In genomic region chr2:110202716-110203497, GRCm38 (mm10) we compare ENCODE assay signal across 23 mouse cellular contexts.
DNase-seq lines count a peak whose midpoint lies in the region; ATAC-seq lines count a peak whose summit lies in the region.
"Had no signal": no experiment of that assay in that cellular context is flagged by ENCODE, and none has a peak within 500 bp of the region (broad histone marks: within the 10 kb centered on the region; RNA-seq: fewer than 3 reads in every experiment).

No protein-coding gene starts in this region.

- H3K27me3 ChIP-seq in heart, embryonic 12.5 days (replicated peaks), result no peaks in the 10 kb centered on the region
- H3K27me3 ChIP-seq in liver, embryonic 11.5 days (replicated peaks; ENCODE audit: control insufficient read depth, insufficient read depth, low read length), result no peaks in the 10 kb centered on the region
- H3K27me3 ChIP-seq in stomach, embryonic 16.5 days (ENCODE audit: control insufficient read depth, insufficient read depth, low read length), result no peaks in the 10 kb centered on the region
- H3K27me3 ChIP-seq in kidney, embryonic 16.5 days (ENCODE audit: insufficient read depth, low read length), result no peaks in the 10 kb centered on the region
- H3K27me3 ChIP-seq: heart, embryonic 13.5 days; kidney, embryonic 15.5 days; neural tube, embryonic 13.5 days had no signal

- no peak overlapping the region for H3K4me3 ChIP-seq in heart, embryonic 12.5 days
- H3K4me3 ChIP-seq in liver, embryonic 11.5 days (ENCODE audit: low read depth, low read length), result no peak overlapping the region
- H3K4me3 ChIP-seq in stomach, embryonic 16.5 days (replicated peaks; ENCODE audit: low read length), result no peak overlapping the region
- no peak overlapping the region for H3K4me3 ChIP-seq in kidney, embryonic 16.5 days (ENCODE audit: low read length)
- H3K4me3 ChIP-seq: erythroblast, embryonic 14.5 days; gastrocnemius, adult 2 months; heart, embryonic 13.5 days; kidney, embryonic 15.5 days; layer of hippocampus, adult 2 months; midbrain, embryonic 10.5 days; neural tube, embryonic 13.5 days had no signal

- intact Hi-C loops in heart, postnatal 10 days (cut with DNase I), result no loop called here

- H3K36me3 ChIP-seq in heart, embryonic 12.5 days, result no peaks in the 10 kb centered on the region
- H3K36me3 ChIP-seq in liver, embryonic 11.5 days (ENCODE audit: control insufficient read depth, insufficient read depth, low read length), result no peaks in the 10 kb centered on the region
- H3K36me3 ChIP-seq in stomach, embryonic 16.5 days (ENCODE audit: control insufficient read depth, insufficient read depth, low read length), result no peaks in the 10 kb centered on the region
- no peaks in the 10 kb centered on the region for H3K36me3 ChIP-seq in kidney, embryonic 16.5 days (ENCODE audit: insufficient read depth, low read length)
- H3K36me3 ChIP-seq: heart, embryonic 13.5 days; kidney, embryonic 15.5 days; midbrain, embryonic 10.5 days; neural tube, embryonic 13.5 days had no signal

- ATAC-seq in heart, embryonic 12.5 days (ENCODE audit: insufficient number of reproducible peaks, low FRiP score), result peak; percentile 81
- peak; percentile 89 for ATAC-seq in liver, embryonic 11.5 days (replicated peaks; ENCODE audit: low FRiP score)
- peak; percentile 72; the same call in 1 of the 2 replicates for ATAC-seq in stomach, embryonic 16.5 days (ENCODE audit: insufficient read depth, low FRiP score)
- no peak for ATAC-seq in granulocyte monocyte progenitor cell, adult 5-6 weeks (replicated peaks; ENCODE audit: poor library complexity, severe bottlenecking)
- no peak for ATAC-seq in kidney, embryonic 16.5 days (ENCODE audit: low FRiP score, low TSS enrichment)
- ATAC-seq: forebrain, embryonic 16.5 days had no signal

- peaks cover 15% of the 10 kb centered on the region for H3K4me1 ChIP-seq in heart, embryonic 12.5 days (replicated peaks)
- H3K4me1 ChIP-seq in liver, embryonic 11.5 days (replicated peaks; ENCODE audit: control insufficient read depth, insufficient read depth, low read length), result peaks cover 10% of the 10 kb centered on the region
- H3K4me1 ChIP-seq in stomach, embryonic 16.5 days (ENCODE audit: control insufficient read depth, insufficient read depth, low read length), result 0 out of 2 replicates have a peak, but pooled peaks cover 3% of the 10 kb centered on the region
- peaks cover 8% of the 10 kb centered on the region for H3K4me1 ChIP-seq in kidney, embryonic 16.5 days (ENCODE audit: insufficient read depth, low read length)

- H3K27ac ChIP-seq in heart, embryonic 12.5 days (ENCODE audit: poor library complexity, severe bottlenecking), result no peak overlapping the region
- no peak overlapping the region for H3K27ac ChIP-seq in liver, embryonic 11.5 days (ENCODE audit: low read depth, low read length)
- 0 out of 2 replicates have a peak overlapping the region, but pooled peaks have one; percentile 29 for H3K27ac ChIP-seq in stomach, embryonic 16.5 days (ENCODE audit: low read length)
- H3K27ac ChIP-seq in kidney, embryonic 16.5 days (ENCODE audit: low read length), result no peak overlapping the region
- H3K27ac ChIP-seq: gastrocnemius, adult 2 months; heart, embryonic 13.5 days; kidney, embryonic 15.5 days; layer of hippocampus, adult 2 months; midbrain, embryonic 10.5 days; neural tube, embryonic 13.5 days had no signal

- H3K4me2 ChIP-seq in heart, embryonic 12.5 days, result no peak overlapping the region
- peak overlapping the region; percentile 35 for H3K4me2 ChIP-seq in liver, embryonic 11.5 days
- H3K4me2 ChIP-seq in stomach, embryonic 16.5 days (ENCODE audit: low read depth, low read length), result no peak overlapping the region
- no peak overlapping the region for H3K4me2 ChIP-seq in kidney, embryonic 16.5 days (replicated peaks; ENCODE audit: low read depth, low read length)
- H3K4me2 ChIP-seq: heart, embryonic 13.5 days; kidney, embryonic 15.5 days; neural tube, embryonic 13.5 days had no signal

- no peak overlapping the region for H3K9ac ChIP-seq in heart, embryonic 12.5 days
- H3K9ac ChIP-seq in liver, embryonic 11.5 days (ENCODE audit: low read depth, low read length), result no peak overlapping the region
- no peak overlapping the region; the same call in 1 of the 2 replicates for H3K9ac ChIP-seq in stomach, embryonic 16.5 days (ENCODE audit: low read length)
- no peak overlapping the region for H3K9ac ChIP-seq in kidney, embryonic 16.5 days (replicated peaks; ENCODE audit: low read length)
- H3K9ac ChIP-seq: heart, embryonic 13.5 days; kidney, embryonic 15.5 days; neural tube, embryonic 13.5 days had no signal

- 64% methylated on average over 13 of the region's 13 CpGs for WGBS in heart, embryonic 12.5 days
- 58% methylated on average over 13 of the region's 13 CpGs for WGBS in liver, embryonic 11.5 days
- WGBS in stomach, embryonic 16.5 days, result 61% methylated on average over 13 of the region's 13 CpGs
- 67% methylated on average over 13 of the region's 13 CpGs for WGBS in kidney, embryonic 16.5 days

- no peaks in the 10 kb centered on the region for H3K9me3 ChIP-seq in heart, embryonic 12.5 days (replicated peaks)
- H3K9me3 ChIP-seq in liver, embryonic 11.5 days (ENCODE audit: control insufficient read depth, low read length), result no peaks in the 10 kb centered on the region
- H3K9me3 ChIP-seq in stomach, embryonic 16.5 days (replicated peaks; ENCODE audit: control insufficient read depth, low read length), result no peaks in the 10 kb centered on the region
- H3K9me3 ChIP-seq in kidney, embryonic 16.5 days (ENCODE audit: low read length), result no peaks in the 10 kb centered on the region
- H3K9me3 ChIP-seq: heart, embryonic 13.5 days; kidney, embryonic 15.5 days; midbrain, embryonic 10.5 days; neural tube, embryonic 13.5 days had no signal

- DNase-seq in heart, postnatal 10 days, result no peak
- DNase-seq in c-Kit-positive CD71-negative TER-119-negative erythroid progenitor cells, embryonic 14.5 days (ENCODE audit: low read depth), result peak; percentile 8
- no peak for DNase-seq in liver, embryonic 11.5 days (ENCODE audit: low spot score)
- DNase-seq in natural killer cell, adult 2 months (ENCODE audit: low spot score in 2 of 2), result no peak
- DNase-seq: B cell, adult 2 months; cerebellum, adult 11-12 months; gastrocnemius, adult 2 months; heart, postnatal 4 days; left cerebral cortex, postnatal 4 days; lung, adult 18-20 months; lung, postnatal 36 days; right cerebral cortex, postnatal 25 days had no signal

Comparison
In these comparisons a context has a peak if more than half of its experiments do, and no peak if none do; other contexts are left out.
1. ATAC-seq: peak in heart, embryonic 12.5 days (single experiment), liver, embryonic 11.5 days (single experiment) and stomach, embryonic 16.5 days (single experiment); none in granulocyte monocyte progenitor cell, adult 5-6 weeks (single experiment) and kidney, embryonic 16.5 days (single experiment).